Mouse (Mus musculus) heart, postnatal 36 days (tissue): Measurements from ENCODE around the gene Nav3. TPM values are rescaled to one million over a fixed set of nuclear protein-coding genes. Genes with fewer than 3 reads are reported as not detected.
"Not testable (repeated sequence)": the region's sequence is repeated elsewhere in the genome, so short reads cannot be mapped to it uniquely, and the experiment has no call there.

Experiments used
- DNase-seq, 2 experiments: peaks; one replicate each; pipeline ENCODE4 v3.0.0; 2021 to 2022
- intact Hi-C: fragments of 180-260 bp; cut with DNase I; formaldehyde crosslinking; loops from one replicate; pipeline ENCODE4 v1.15.1; 2025
- total RNA-seq, 2 experiments: library from RNA; stranded (reverse); gene quantifications; 2 replicates each; pipeline ENCODE4 v1.2.3; 2021

Gene Nav3
- total RNA-seq, 2 experiments from 2014 or later: 3.3 to 5.7 TPM

DNA sequence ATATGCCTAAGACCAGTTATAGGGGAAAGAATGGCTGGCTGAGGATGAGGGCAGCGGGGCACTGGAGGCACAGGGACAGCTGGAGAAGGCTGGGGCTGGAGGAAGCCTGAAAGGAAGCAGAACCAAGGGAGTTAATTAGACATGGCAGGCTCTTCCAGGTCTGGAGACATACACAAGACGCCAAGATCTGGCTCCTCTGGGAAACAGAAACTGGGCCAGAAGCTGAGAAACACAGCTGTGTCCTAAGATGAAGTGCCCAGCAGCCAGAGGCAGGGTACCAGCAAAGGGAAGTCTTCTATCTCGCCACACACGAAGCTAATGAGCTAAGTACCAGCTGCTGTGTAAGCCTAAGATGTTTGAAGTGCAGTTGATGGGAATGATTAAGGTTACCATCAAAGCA is 353.8 kb downstream of the Nav3 start:
- peak; percentile 11 to 19 for DNase-seq
- intact Hi-C loops: no loop called here

DNA sequence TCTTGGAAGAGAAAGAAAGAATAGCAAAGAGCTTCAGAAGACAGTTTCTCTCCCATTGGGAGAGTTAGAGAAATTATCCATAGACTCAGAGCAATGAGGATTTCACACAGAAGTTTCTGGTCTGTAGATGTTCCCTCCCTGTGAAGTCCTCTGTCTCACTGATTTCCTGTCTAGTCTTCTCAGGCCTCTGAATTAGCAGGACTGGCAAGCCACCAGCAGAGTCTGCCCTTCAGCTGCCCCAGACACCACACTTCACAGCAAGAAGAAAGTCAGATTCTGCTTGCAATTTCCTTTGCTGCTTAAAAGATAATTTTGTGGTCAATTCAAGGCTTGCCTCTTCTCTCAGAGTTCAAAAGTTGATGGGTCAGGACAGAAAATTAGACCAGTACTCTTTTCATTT is 361.6 kb downstream of the Nav3 start:
- DNase-seq: peak in 1 of 2 experiments; percentile 4
- intact Hi-C loops: no loop called here

DNA sequence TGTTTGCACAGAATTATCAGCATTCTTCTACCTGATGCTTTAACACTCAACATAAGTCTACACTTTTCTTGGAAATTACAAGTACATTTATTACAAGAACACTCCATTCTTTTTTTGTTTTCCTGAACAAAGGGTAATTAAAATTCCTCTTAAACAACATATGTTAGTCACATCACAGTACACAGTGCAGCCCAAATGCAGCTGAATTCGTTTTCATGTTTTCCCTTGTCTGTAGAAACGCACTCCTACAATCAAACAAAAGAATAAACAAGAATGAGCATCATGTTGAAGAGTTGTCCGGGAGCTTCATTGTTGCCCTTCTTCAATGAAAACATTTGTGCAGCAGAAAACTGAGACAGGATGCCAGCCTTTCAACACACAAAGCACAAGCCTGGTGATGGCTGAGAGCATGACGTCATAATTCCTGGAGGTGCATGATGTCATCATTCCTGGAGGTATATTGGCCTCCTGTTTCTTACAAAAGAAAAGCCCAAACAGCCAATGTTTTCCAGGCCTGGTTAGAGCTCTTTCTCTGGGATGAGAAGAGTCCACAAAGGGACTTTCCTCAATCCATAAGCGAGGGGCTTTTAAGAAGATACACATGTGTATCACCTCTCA is 367.5 kb downstream of the Nav3 start:
- intact Hi-C loops: loop anchor here (5.0 kb wide), 2 partner anchors 86 to 321 kb away; no protein-coding TSS in a partner anchor
- no peak for DNase-seq

DNA sequence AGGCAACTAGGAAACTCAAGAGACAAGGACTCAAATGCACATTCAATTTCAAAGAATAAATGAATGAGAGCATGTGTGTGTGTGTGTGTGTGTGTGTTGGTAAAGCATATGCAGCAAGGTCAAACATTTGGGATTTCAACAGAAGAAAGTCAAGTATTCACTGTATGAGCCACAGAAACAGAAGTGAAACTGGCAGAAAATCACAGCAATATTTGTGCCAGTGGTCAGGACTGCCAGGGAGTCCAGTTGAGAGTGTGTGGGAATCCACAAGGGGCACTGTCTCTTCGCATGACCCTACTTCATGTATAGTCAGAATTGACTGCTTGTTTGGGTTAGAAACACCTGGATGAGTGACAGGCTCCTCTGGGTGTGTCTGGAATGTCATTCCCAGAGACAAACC is 370.1 kb downstream of the Nav3 start:
- intact Hi-C loops: loop anchor here (1.0 to 5.0 kb wide), 3 partner anchors 84 to 319 kb away; no protein-coding TSS in a partner anchor
- no peak for DNase-seq

DNA sequence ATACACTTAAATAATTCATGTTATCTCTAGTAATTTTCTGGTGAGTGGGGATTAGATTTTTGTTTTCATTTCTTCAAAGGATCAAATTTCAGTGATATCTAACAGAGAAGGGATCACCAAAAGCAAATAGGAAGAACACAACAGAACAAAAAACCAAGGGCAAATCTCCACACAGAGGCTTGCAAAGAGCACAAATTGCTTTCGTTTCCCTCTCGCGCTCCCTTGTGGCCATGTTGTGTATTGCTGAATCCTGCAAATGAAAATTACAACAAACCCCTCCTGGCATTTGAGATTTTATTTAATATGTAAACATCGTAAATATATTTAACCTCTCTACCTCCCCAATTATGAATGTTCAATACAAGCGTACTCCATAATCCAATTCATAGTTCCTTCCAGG is 370.8 kb downstream of the Nav3 start:
- peak; percentile 60 to 75 for DNase-seq
- intact Hi-C loops: loop anchor here (1.0 to 5.0 kb wide), 3 partner anchors 83 to 318 kb away; no protein-coding TSS in a partner anchor

DNA sequence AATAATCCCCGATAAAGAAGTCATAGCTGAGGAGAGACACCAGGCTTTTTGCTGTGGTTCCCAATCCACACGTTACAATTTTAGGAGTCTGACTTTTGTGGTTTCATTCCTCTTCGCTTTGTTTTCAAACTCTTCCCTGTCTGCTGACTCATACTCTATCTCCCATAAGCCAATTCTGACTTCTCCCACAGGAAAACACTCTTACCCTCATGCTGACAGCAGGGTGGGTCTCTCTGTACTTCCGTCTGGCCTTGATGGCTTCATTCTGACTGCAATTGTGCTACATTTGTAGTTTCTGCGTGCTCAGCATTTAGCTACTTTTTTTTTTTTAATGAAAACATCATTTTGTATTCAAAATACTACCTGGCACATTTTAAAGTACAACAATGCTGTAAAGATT is 379.4 kb downstream of the Nav3 start:
- intact Hi-C loops: no loop called here
- no peak for DNase-seq

DNA sequence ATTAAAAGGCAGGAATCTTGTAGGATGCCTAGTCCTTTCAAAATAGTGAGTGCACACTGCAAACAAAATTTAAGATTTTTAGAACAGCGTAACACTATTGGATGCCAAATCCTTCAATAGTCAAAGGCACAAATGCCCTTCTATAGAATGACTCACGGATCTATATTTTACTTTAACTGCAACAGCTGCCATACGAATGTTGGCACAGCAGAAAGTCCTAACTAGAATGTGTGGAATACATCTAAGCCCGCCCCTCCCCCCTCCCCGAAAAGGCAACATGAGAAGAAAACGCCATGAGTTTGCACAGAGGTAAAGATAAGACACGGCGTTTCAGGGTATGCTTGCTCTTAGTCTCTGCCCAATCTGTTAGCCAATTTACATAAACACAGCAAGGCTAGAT is 383.6 kb downstream of the Nav3 start:
- intact Hi-C loops: no loop called here
- DNase-seq: no peak

DNA sequence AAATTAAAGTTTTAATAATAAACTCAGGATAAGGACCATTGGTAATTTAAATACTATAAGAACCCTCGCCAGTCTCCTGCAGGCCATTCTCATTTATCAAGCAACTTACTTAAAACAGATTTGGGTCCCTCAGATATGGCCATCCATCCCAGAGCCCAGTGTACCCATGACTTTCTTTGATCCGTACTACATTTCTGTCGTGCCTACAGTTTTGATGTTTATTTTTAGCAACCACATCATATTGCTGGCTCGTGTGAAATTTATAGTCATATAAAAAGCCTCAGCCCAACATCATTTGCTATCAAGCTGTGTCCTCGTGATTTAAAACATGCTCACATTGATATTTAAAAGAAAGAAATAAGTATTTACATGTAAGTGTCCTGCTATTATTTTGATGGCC is 394.8 kb downstream of the Nav3 start:
- DNase-seq: no peak
- intact Hi-C loops: no loop called here

DNA sequence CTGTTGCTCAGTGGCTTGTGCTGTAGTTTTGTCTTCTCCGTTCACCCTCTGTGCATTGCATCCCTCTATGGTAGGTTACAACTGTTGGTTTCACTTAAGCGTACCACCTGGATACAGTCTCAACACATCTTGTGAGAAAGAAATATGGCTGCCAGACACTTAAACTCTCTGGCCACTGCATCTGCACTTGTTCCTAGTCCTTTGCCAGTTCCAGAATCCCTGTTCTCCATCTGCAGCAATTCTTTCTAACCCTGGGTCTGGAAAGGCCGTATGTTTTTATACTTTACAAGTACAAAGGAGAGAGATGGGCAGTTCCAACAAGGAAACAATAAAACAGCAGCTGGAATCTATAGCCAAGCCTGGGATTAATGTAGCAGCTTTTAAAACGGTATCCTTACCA is 418.5 kb downstream of the Nav3 start:
- intact Hi-C loops: no loop called here
- DNase-seq: no peak

DNA sequence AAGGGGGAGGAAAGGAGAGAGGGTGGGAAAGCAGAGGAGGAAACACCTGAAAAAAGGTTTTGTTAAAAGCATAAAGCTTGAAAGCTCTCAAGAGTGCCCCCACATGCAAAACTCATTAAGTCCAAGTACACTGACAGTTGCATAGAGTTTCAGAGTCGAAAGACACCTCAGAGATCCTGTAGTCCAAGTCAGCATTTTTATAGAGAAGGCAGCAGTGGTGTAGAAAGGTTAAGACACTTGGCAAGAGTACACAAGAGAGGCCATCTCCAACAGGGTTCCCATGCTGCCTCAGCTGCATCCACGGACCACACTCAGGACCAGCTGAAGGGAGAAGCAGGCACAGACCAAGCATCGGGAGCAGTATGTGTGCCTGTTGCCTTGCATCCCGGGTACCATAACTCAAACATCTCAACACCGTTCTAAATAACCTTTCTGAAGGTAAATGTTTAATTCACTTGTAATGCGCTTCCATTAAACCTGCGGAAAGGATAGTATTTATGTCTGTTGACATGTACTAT is 421.4 kb downstream of the Nav3 start:
- intact Hi-C loops: no loop called here
- DNase-seq: no peak

DNA sequence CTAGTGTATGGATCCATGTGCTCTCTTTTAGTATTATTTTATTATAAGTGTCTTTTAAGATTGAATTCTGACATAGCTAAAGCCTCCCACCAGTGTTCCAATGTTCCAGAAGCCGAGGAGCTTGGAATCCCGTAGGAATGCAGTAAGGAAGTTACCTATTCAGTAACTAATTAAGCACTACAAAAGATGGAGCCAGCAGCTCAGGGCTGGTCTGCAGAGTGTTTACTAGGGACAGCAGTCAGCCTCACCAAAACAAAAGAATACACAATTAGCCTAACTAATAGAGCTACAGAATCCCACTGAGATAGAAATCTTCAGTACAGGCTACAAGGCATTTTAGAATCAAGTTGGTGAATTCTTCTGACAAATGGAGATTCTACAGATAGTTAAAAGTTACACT is 431.1 kb downstream of the Nav3 start:
- DNase-seq, intact Hi-C loops: not testable (repeated sequence)

DNA sequence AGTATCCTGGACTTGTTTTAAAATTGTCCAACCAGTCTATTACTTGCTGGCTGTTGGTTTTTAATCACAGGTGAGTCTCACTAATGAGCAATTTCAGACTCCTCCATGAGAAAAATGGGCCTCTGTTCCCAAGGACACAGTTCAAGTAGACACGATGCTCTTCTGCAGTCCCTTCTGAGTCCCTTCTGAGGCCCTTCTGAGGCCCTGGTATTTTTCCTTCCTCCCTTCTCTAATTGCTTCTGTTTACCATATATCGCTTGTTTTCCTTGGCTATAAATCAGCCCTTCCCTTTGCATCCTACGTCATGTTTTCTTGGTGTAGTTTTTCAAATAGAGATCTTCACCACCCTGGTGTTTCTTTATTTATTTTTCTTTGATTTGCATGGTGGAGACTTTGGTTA is 433.9 kb downstream of the Nav3 start:
- intact Hi-C loops: no loop called here
- no peak for DNase-seq

DNA sequence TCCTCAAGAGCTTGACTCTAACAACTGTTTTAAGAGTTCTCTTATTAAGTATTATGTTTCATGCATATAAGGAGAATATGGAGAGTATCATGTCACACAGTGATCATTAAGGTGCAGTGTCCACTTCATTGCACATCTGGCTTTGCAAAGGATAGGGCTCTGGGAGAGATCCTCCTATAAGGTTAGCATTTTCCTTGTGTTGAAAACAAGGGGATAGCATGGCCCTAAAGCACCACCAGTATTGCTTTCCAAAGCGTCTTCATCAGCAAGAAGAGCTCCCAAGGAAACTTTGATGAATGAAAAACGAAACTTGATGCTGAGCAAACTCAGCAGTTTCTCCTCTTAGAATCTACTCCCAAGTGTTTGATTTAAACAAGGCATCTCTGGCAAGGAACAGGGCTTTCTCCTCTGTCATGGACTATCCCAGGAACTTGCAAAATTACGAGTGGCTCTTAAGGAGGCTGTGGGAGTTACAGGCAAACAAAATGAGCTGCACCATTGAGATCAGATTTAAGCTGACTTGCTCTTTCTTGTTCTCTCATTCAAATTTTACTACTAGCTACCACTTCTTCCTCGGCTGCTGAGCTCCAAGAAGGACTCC is 436.6 kb downstream of the Nav3 start:
- intact Hi-C loops: no loop called here

DNA sequence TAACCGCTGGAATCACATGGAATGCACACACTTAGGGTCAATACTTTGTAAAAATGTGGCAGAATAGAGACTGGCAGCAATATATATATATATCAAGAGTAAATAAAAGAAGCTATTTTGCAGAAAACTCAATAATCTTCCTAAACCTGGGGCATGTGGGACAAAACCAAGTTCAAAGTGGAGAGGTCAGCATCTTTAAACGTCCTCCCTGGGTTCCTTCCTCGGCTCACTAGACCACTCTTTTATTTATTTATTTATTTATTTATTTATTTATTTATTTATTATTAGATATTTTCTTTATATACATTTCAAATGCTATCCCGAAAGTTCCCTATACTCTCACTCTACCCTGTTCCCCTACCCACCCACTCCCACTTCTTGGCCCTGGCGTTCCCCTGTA is 454.7 kb downstream of the Nav3 start:
- intact Hi-C loops: loop anchor here (2.0 to 5.0 kb wide), 2 partner anchors 15 to 86 kb away; no protein-coding TSS in a partner anchor
- not testable (repeated sequence) for DNase-seq

More for the DNA sequence above, 436.6 kb downstream of the Nav3 start:
- DNase-seq: no peak

DNA sequence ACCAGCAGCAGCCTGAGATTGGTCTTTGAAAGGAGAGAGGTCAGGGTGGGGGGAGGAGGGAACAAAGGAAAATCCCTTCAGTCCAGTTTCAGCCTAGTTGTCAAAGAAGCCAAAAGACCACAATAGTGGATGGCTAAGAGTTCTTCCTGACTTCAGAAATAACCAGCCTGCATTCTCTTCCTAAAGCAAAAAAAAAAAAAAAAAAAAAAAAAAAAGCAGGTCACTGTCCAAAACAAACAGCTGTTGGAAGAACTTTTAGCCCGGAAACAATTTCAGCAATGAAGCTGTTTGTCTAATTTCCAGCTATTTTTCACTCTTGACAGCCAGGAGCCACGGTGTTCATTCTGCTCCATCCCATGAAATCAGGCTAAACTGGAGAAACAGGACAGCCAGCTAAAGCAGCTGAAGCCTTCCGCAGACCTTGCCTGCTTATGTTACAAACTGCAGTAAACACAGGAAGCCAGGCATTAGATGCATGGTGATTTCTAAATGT is 455.2 kb downstream of the Nav3 start:
- DNase-seq: peak; percentile 8 to 25
- intact Hi-C loops: loop anchor here (2.0 to 5.0 kb wide), 2 partner anchors 14 to 86 kb away; no protein-coding TSS in a partner anchor

DNA sequence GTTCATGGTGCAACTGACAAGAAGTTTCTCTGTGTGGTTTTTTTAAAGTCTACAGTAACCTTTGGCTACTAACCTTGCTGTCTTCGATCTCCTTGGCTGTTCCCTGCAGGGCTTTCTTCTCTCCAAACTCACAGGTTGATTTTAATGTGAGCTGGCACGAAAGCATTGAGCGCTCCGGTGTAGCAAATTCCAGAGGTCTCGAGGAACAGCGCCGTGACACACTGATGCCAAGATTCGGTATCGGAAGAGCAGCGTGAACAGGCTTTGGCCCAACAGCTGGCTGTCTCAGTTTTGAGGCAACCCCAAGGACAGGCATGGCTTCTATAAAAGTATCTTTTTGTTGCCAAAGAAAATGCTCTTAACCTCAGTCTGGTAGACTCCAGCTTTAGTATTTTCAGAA is 456.1 kb downstream of the Nav3 start:
- intact Hi-C loops: loop anchor here (2.0 to 5.0 kb wide), 2 partner anchors 13 to 87 kb away; no protein-coding TSS in a partner anchor
- DNase-seq: peak; percentile 19 to 25

DNA sequence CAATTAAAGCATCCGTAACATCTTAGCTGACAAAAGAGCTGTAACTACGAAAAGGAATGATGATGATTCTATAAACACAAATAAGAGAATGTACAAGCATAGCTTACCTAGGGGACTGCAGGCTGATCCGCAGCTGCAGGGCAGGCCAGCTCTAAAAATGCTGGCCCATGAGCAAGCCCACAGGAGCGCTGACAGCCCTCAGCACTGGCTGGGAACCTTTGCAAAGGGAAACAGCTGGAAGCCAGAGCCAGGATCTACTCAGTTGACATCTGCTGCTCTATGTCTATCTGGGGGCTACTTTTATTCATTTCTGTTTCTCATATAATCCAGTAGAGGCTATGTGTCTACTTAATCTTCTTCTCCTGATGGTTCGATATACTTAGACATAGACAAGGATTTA is 461.7 kb downstream of the Nav3 start:
- peak; percentile 13 to 20 for DNase-seq
- intact Hi-C loops: loop anchor here (2.0 kb wide), 1 partner anchor 74 kb away; no protein-coding TSS in a partner anchor

DNA sequence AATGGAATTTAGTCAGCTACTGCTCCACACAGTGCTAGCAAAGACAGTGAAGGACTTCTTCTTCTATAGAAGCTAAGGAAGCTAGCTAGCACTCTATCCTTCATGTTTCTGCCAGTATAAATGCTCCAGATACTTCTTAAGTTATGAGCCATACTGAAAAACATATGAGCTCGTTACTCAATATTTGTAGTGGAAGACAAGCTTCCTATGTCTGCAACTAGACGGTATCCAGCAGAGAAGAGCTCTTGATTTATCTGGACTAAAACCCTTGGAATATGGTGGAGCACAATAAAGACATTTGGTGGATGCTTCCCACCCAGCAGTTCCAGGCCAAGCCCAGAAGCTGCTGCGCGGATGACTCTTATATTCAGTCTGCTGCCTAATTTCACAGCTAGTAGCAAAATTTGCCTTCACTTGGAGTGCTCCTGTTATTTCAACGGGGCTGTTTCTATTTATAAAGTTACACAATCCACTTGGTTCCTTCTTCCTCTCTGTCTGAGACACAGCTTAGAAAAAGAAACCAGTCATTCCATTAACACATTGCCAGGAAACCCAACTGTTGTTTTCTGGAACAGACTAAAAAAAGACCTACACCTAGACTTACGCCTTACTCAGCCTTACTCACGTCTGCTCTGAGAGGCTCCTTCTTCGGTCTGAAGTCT is 470.0 kb downstream of the Nav3 start:
- DNase-seq: no peak
- intact Hi-C loops: loop anchor here (2.0 kb wide), 1 partner anchor 15 kb away; no protein-coding TSS in a partner anchor

DNA sequence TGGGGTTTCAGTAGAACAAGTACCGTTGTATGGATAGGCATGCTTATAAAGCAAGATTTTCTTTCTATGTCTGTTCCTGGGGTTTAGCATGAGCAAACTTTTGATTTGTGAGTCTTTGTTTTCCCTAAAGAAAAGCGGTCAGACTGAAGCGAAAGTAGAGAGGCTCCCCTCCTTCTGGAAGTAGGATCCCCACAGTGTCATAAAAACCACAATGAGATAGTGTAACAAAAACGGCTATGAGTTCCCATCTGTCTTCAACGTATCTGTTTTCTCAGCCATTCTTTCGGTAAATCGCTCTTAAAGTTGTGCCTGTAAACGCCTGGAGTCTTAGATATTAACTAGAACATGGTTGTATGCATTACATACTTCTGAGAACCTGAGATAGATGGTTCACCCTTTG is 479.7 kb downstream of the Nav3 start:
- no peak for DNase-seq
- intact Hi-C loops: no loop called here

DNA sequence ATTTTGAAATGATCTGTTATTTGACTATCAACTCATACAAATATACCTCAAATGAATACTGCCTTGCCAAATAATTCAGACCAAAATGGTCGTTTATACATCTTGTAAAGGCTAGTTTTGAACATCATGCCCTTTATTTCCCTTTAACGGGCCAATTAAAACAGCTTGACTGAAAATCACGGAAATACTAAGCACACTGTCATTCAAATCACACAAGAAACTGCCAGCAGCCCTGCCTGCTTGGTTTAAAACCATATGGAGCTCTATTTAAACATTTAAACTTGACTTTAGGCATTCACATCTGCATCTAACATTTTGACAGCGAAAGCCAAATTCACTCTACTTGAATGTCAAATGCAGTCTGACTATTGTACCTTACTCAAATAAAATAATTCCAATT is 481.8 kb downstream of the Nav3 start:
- intact Hi-C loops: no loop called here
- no peak for DNase-seq

DNA sequence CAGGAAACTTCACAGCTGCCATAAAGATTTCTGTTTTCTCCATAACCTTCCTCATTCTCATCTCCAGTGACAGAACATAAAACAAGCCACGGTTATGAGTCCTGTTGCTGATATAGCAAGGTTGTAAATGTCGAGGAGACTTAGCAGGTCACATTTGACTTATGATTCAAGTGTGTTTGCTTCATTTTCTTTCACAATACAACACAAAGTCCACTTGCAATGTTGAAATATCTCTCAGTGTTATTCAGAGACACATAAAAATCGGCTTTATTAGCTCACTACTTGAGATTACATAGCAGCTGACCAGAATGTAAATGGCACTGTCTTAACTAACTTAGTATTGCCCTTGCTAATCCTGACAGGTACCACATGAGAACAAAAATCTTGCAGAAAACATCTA is 482.5 kb downstream of the Nav3 start:
- no peak for DNase-seq
- intact Hi-C loops: no loop called here
